Mouse (Mus musculus) cerebellum, adult 2 months (tissue): ENCODE results near the gene Fbxo5. TPM values are rescaled to one million over a fixed set of nuclear protein-coding genes. Genes with fewer than 3 reads are reported as not detected.
A peak's percentile ranks its signal among the peaks of the same experiment; 100 is the strongest.

Experiments
- DNase-seq, 2 experiments: peaks; one replicate each; pipeline ENCODE4 v3.0.0; 2021
- H3K27ac ChIP-seq: fragments of 200-500 bp; 2 replicates; pipeline ENCODE4 v1.5.1; 2012; ENCODE audit warnings: low read length, control low read depth, inconsistent platforms; ENCODE audit not compliant: insufficient read depth
- H3K27me3 ChIP-seq: fragments of 200-500 bp; 2 replicates; pipeline ENCODE4 v1.6.1; 2012; ENCODE audit warnings: inconsistent platforms, mild to moderate bottlenecking, low read length, moderate library complexity; ENCODE audit not compliant: control insufficient read depth, insufficient read depth
- H3K4me1 ChIP-seq: fragments of 200-500 bp; 2 replicates; pipeline ENCODE4 v1.6.1; 2011; ENCODE audit warnings: low read length; ENCODE audit not compliant: control insufficient read depth, insufficient read depth
- H3K4me3 ChIP-seq: fragments of 200-500 bp; replicated peaks from 2 replicates; pipeline ENCODE3; 2011; ENCODE audit warnings: mild to moderate bottlenecking, low read depth, low read length, control low read depth; ENCODE audit not compliant: insufficient read depth
- CTCF ChIP-seq: fragments of 200-500 bp; IDR thresholded peaks from 2 replicates; pipeline ENCODE4 v1.5.1; 2011; ENCODE audit warnings: low read depth, mild to moderate bottlenecking, control low read depth, low read length, moderate library complexity, borderline replicate concordance; ENCODE audit not compliant: insufficient read depth
- POLR2A ChIP-seq: fragments of 200-500 bp; IDR thresholded peaks from 2 replicates; pipeline ENCODE4 v1.6.1; 2011; ENCODE audit warnings: low read length, control low read depth, borderline replicate concordance; ENCODE audit not compliant: insufficient read depth
- WGBS: fragments of 180-500 bp; shearing (Covaris S2); methylation state at CpG from one replicate; pipeline ENCODE4 v1.1.7; 2018; 5-methylcytosine and 5-hydroxymethylcytosine counted together
- polyA plus RNA-seq: library from polyadenylated mRNA; depleted of rRNA; stranded (reverse); fragments of >200 nt; gene quantifications from 2 replicates; pipeline ENCODE4 v1.2.3, GENCODE M21; 2012; rRNA removed

Gene Fbxo5
- polyA plus RNA-seq, result 3.8 and 5.0 TPM in 2 replicates

- H3K4me3 ChIP-seq, result peak within 1 kb of the TSS; percentile 79
- under 1% methylated on average over 41 of the region's 42 CpGs for WGBS
- DNase-seq, result peak; percentile 98 to 99
- TF ChIP-seq POLR2A (no peak), CTCF (no peak)
- peak within 1 kb of the TSS; percentile 72 for H3K27ac ChIP-seq
- no peaks in the 10 kb centered on the region for H3K27me3 ChIP-seq
- H3K4me1 ChIP-seq, result no peaks in the 10 kb centered on the region; the same call in none of the 2 replicates
These were observed at the start of gene Fbxo5 for GRCm38 (mm10) chr10:5805243-5805730. TSS of gene Fbxo5 (minus strand) at chr10:5805600.

DNA sequence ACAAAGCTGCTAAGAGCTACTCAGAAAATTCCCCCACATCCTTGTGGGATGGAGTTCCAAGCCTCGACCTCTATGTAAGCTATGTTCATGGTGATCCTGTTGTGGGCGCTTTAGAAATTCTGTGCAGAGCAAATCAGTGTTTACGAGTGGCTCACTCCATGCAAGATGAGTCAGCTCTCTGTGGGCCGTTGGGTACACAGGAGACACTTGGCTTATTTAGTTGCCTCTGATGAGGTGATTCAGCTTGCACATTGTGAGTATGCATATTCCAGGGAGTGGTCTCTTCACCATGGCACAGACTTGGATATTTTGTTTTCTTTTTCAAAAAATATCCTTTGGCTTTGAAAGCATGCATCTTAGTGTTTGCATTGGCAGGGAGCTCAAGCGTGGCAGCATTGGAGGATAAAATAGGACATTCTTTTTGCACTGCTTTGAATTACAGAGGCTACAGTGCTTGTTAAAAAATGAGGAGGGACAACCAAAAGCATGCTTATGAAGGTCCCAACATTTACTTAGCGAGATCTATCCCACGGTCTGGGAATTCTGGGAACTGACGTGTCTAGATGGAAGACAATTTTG lies 48.0 kb upstream of the Fbxo5 start:
- H3K4me1 ChIP-seq, result no peaks in the 10 kb centered on the region
- H3K27me3 ChIP-seq, result no peaks in the 10 kb centered on the region
- DNase-seq, result no peak
- TF ChIP-seq CTCF (no peak), POLR2A (no peak)
- WGBS, result 73% methylated on average over 8 of the region's 8 CpGs
- no peak overlapping the region for H3K27ac ChIP-seq
- H3K4me3 ChIP-seq, result no peak overlapping the region

DNA sequence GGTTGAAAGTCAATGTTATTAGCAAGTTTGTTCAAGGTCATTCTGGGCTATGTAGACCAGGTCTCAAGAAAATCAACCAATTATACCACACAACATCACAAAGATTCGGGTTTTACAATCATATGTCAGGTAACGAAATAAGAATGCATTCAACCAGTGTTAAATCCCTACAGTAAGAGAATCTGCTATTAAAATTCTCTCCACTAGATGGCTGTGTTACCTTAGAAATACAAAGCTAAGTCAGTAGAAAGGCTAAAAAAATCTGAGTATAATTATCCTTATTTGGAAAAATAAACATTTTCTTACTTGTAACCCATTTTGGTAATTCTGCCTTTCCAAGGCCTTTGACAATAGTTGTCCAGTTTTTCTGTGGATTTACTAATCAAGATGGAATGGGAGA lies 41.5 kb upstream of the Fbxo5 start:
- no peaks in the 10 kb centered on the region; the same call in 1 of the 2 replicates for H3K4me1 ChIP-seq
- TF ChIP-seq CTCF, result peak; percentile 8; the same call in 1 of the 2 replicates
- no peak for TF ChIP-seq POLR2A
- no peaks in the 10 kb centered on the region for H3K27me3 ChIP-seq
- H3K27ac ChIP-seq, result no peak overlapping the region
- H3K4me3 ChIP-seq, result no peak overlapping the region
- peak in 1 of 2 experiments; percentile 25 for DNase-seq
- 7% methylated on average over 2 of the region's 2 CpGs for WGBS

DNA sequence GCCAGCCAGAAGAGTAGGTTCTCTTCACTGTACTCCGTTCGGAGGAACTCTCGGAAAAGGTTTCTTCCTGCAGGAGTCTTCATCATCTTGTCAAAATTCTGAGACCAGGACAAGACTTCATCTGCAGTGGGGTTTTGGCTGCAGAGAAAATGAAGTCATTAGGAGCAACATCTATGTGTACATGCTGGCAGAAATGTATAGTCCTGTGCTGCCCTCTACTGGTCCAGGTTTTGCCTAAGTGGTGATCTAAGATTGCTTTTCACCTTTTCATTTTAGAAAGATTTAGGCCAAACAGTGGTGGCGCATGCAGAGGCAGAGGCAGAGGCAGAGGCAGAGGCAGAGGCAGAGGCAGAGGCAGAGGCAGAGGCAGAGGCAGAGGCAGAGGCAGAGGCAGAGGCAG lies 36.0 kb upstream of the Fbxo5 start:
- Histone ChIP-seq H3K4me1 (no peaks in the 10 kb centered on the region), H3K27me3 (no peaks in the 10 kb centered on the region), H3K27ac (no peak overlapping the region), H3K4me3 (no peak overlapping the region)
- DNase-seq, result peak; percentile 17 to 28
- TF ChIP-seq CTCF, result peak; percentile 31; the same call in 1 of the 2 replicates
- no peak for TF ChIP-seq POLR2A
- 86% methylated on average over 4 of the region's 4 CpGs for WGBS

DNA sequence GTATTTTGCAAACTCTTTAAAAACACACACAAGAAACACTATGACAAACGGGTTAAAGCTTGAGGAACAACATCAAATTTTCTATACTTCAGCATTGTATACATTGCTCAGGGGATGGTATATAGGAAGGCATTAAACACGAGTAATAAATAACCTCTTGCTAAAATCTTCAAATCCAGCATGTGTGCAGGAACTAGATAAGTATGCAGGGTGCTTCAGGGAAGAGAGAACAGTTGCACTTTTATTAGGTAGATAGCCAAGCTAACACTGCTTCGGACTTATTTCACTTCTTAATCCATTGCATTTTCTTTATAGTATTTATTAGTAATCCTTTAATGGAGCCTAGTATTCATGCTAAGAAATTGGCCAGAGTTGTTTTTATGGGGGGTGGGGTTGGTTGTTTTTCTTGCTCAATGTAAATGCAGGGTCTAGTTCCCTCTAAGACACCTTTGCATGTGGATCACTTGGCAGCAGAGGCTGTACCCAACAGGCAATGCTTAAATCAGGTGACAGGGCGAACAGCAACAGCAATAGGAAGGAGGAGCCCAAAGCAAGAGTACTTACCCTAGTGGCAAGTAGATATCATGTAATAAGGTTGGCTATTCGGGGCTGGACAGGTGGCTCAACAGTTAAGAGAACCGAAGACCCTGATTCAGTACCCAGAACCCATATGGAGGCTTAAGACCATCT lies 21.1 kb upstream of the Fbxo5 start:
- Histone ChIP-seq H3K27ac (no peak overlapping the region), H3K4me3 (no peak overlapping the region), H3K4me1 (peaks cover 3% of the 10 kb centered on the region; the same call in 1 of the 2 replicates), H3K27me3 (no peaks in the 10 kb centered on the region)
- no peak for DNase-seq
- WGBS, result 69% methylated on average over 6 of the region's 6 CpGs
- TF ChIP-seq CTCF (no peak), POLR2A (no peak)

- Histone ChIP-seq H3K4me3 (peak overlapping the region; percentile 83), H3K27ac (no peak overlapping the region), H3K27me3 (no peaks in the 10 kb centered on the region), H3K4me1 (peaks cover 3% of the 10 kb centered on the region; the same call in 1 of the 2 replicates)
- WGBS, result under 1% methylated on average over 3 of the region's 3 CpGs
- TF ChIP-seq CTCF (0 out of 2 replicates have a peak, but pooled peaks have one; percentile 22), POLR2A (no peak)
- DNase-seq, result peak; percentile 31 to 66
These were observed 19.4 kb upstream of the Fbxo5 start for GRCm38 (mm10) chr10:5824779-5825178.

GRCm38 (mm10) chr10:5823740-5824491 lies 18.5 kb upstream of the Fbxo5 start, which contains the start of gene Mtrf1l:
TSS of gene Mtrf1l (minus strand) at chr10:5823910.
- Histone ChIP-seq H3K27me3 (no peaks in the 10 kb centered on the region), H3K4me1 (peaks cover 3% of the 10 kb centered on the region; the same call in 1 of the 2 replicates), H3K4me3 (peak within 1 kb of the TSS; percentile 83), H3K27ac (peak within 1 kb of the TSS; percentile 61)
- WGBS, result under 1% methylated on average over 47 of the region's 47 CpGs
- peak; percentile 95 to 96 for DNase-seq
- TF ChIP-seq CTCF, result no peak
- TF ChIP-seq POLR2A, result peak; percentile 46; the same call in 1 of the 2 replicates
